Mouse (Mus musculus) ES-Bruce4 (cell line): ENCODE data around the gene Ikzf1. TPM values are rescaled to one million over a fixed set of nuclear protein-coding genes. Genes with fewer than 3 reads are reported as not detected.
A peak's percentile ranks its signal among the peaks of the same experiment; 100 is the strongest.

Experiments used
- H3K27ac ChIP-seq: 2 replicates; pipeline ENCODE4 v1.5.1; 2012; ENCODE audit warnings: low read length, inconsistent platforms; ENCODE audit not compliant: insufficient read depth
- H3K27me3 ChIP-seq: 2 replicates; pipeline ENCODE4 v1.6.1; 2012; ENCODE audit warnings: mild to moderate bottlenecking, low read length, inconsistent platforms; ENCODE audit not compliant: control insufficient read depth, poor library complexity, insufficient read depth, severe bottlenecking
- H3K36me3 ChIP-seq: 2 replicates; pipeline ENCODE4 v1.6.1; 2012; ENCODE audit warnings: inconsistent platforms, mild to moderate bottlenecking, low read length, moderate library complexity; ENCODE audit not compliant: control insufficient read depth, poor library complexity, insufficient read depth, severe bottlenecking
- H3K4me1 ChIP-seq: one replicate; pipeline ENCODE4 v1.8.1; 2011; ENCODE audit warnings: low read length; ENCODE audit not compliant: control insufficient read depth, insufficient read depth
- H3K4me3 ChIP-seq: 2 replicates; pipeline ENCODE4 v1.5.1; 2011; ENCODE audit warnings: low read depth, mild to moderate bottlenecking, low read length
- H3K9ac ChIP-seq: 2 replicates; pipeline ENCODE4 v1.6.1; 2012; ENCODE audit warnings: low read depth, mild to moderate bottlenecking, inconsistent platforms; ENCODE audit not compliant: poor library complexity, severe bottlenecking
- H3K9me3 ChIP-seq: replicated peaks from 2 replicates; pipeline ENCODE4 v1.6.1; 2012; ENCODE audit warnings: mild to moderate bottlenecking, low read length, inconsistent platforms; ENCODE audit not compliant: control insufficient read depth, poor library complexity, insufficient read depth, severe bottlenecking
- CTCF ChIP-seq: IDR thresholded peaks from one replicate; pipeline ENCODE4 v1.8.1; 2011; ENCODE audit warnings: low read depth, low read length
- EP300 ChIP-seq: IDR thresholded peaks from 2 replicates; pipeline ENCODE4 v1.6.1; 2011; ENCODE audit warnings: low read depth, low read length; ENCODE audit not compliant: insufficient read depth
- POLR2A ChIP-seq: IDR thresholded peaks from one replicate; pipeline ENCODE4 v1.8.1; 2011; ENCODE audit warnings: low read length; ENCODE audit not compliant: insufficient read depth
- polyA plus RNA-seq: library from polyadenylated mRNA; stranded (reverse); fragments of >200 nt; gene quantifications from 2 replicates; pipeline ENCODE4 v1.2.4, GENCODE M21; 2011; ENCODE audit warnings: low read depth; ENCODE audit not compliant: missing spikeins, insufficient read depth, insufficient read length

Gene Ikzf1
- polyA plus RNA-seq, 1 experiment = 0.67 TPM

DNA sequence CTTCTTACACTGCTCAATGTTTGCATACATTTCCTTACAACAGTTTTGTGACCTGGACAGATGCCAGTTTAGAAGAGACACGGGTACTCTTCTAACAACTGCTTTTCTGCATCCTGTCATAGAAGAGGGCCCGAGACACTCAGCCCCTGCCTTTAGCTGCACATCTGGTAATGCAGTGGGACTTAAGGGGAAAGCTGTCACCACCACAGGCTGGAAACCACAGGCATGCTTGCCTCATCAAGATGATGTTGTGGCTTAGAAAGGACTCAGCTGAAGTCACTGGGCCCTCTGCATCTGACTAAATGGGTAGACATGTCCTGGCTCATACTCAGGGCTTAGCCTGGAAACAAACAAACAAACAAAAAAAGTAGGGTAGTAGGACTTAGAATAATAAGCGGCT lies 135.9 kb downstream of the Ikzf1 start:
- Histone ChIP-seq H3K27me3 (no peaks in the 10 kb centered on the region), H3K4me3 (no peak overlapping the region), H3K9me3 (peaks cover 3% of the 10 kb centered on the region; the same call in 1 of the 2 replicates), H3K27ac (peak overlapping the region; percentile 47), H3K4me1 (peaks cover 3% of the 10 kb centered on the region), H3K36me3 (no peaks in the 10 kb centered on the region), H3K9ac (peak overlapping the region; percentile 22)
- TF ChIP-seq POLR2A (no peak), EP300 (no peak), CTCF (no peak)

GRCm38 (mm10) chr11:11821387-11821975 lies 136.7 kb downstream of the Ikzf1 start:
- H3K9me3 ChIP-seq = peaks cover 11% of the 10 kb centered on the region
- no peaks in the 10 kb centered on the region for H3K27me3 ChIP-seq
- H3K36me3 ChIP-seq = no peaks in the 10 kb centered on the region
- H3K27ac ChIP-seq = peak overlapping the region; percentile 99
- H3K4me3 ChIP-seq = no peak overlapping the region
- H3K4me1 ChIP-seq = peaks cover 3% of the 10 kb centered on the region
- TF ChIP-seq CTCF (no peak), EP300 (peak; percentile 64; the same call in 1 of the 2 replicates)
- H3K9ac ChIP-seq = peak overlapping the region; percentile 84

Other genes starting within 250 kb of the Ikzf1 start
- gene Spata48, start 222.9 kb upstream of the Ikzf1 start, polyA plus RNA-seq = not detected in 2 replicates
- gene Zpbp, start 222.6 kb upstream of the Ikzf1 start, polyA plus RNA-seq = 0.42 and 0.47 TPM in 2 replicates
- gene 4930512M02Rik, start 57.2 kb upstream of the Ikzf1 start, polyA plus RNA-seq = not detected in 2 replicates
- 89.3 and 93.2 TPM in 2 replicates for gene Fignl1, start 124.0 kb downstream of the Ikzf1 start, polyA plus RNA-seq
- 7.0 and 9.1 TPM in 2 replicates for gene Ddc, start 213.1 kb downstream of the Ikzf1 start, polyA plus RNA-seq